Mouse (Mus musculus): ENCODE results near the gene Cep152. TPM values are rescaled to one million over a fixed set of nuclear protein-coding genes. Genes with fewer than 3 reads are reported as not detected.

The Cep152 gene
- polyA plus RNA-seq, 1 experiment: 9.7 TPM

DNA sequence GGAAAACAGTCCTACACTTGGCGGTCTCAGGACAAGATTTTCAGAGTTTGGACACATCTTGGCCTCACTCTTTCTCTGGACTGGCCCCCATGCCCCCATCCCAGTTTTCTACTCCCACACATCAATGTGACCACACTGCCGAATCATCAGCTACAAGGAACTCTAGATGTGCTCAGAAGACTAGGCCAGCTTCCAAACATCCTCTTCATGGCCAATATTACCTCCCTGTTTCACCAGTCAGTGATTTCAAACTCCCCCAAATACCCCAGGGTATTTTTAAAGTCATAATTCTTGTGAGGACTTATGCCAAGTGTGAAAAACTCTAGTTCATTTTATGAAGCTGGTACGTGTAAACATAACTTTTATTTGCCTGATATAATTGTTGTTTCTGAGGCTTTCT is 79.9 kb downstream of the Cep152 start:
- H3K9ac ChIP-seq (ENCODE audit: low read depth, poor library complexity, severe bottlenecking): no peak overlapping the region
- no peak overlapping the region for H3K4me3 ChIP-seq (ENCODE audit: low read depth, low read length)
- H3K4me1 ChIP-seq (ENCODE audit: control insufficient read depth, insufficient read depth, low read length): no peaks in the 10 kb centered on the region
- no peaks in the 10 kb centered on the region for H3K27me3 ChIP-seq (ENCODE audit: control insufficient read depth, insufficient read depth, low read length, poor library complexity, severe bottlenecking)
- TF ChIP-seq EP300 (IDR thresholded peaks at IDR 0.05; ENCODE audit: insufficient read depth, low read depth, low read length) (no peak), CTCF (IDR thresholded peaks at IDR 0.05; ENCODE audit: low read depth, low read length) (no peak), POLR2A (IDR thresholded peaks at IDR 0.05; ENCODE audit: insufficient read depth, low read length) (no peak)
- H3K36me3 ChIP-seq (ENCODE audit: control insufficient read depth, insufficient read depth, low read length, poor library complexity, severe bottlenecking): no peaks in the 10 kb centered on the region
- no peaks in the 10 kb centered on the region for H3K9me3 ChIP-seq (replicated peaks; ENCODE audit: control insufficient read depth, insufficient read depth, low read length, poor library complexity, severe bottlenecking)
- no peak overlapping the region for H3K27ac ChIP-seq (ENCODE audit: insufficient read depth, low read length)

DNA sequence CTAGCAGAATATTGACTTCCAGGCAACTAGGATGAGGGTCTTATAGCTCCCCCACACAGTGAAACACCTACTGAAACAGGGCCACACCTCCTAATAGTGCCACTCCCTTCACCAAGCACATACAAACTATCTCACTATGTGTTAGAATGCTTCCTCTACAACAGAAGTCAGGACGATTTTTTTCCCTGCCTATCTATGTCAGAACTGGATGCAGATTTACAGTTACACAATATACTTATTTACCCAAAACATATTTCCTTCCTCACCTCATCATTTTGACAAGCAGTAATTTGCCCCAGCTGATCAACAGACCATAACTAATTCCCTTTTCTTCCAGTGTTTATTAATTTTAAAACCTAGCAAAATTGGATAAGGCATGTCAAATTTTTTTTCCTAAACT is 81.3 kb downstream of the Cep152 start:
- Histone ChIP-seq H3K27ac (ENCODE audit: insufficient read depth, low read length) (no peak overlapping the region), H3K36me3 (ENCODE audit: control insufficient read depth, insufficient read depth, low read length, poor library complexity, severe bottlenecking) (no peaks in the 10 kb centered on the region), H3K9me3 (replicated peaks; ENCODE audit: control insufficient read depth, insufficient read depth, low read length, poor library complexity, severe bottlenecking) (no peaks in the 10 kb centered on the region), H3K27me3 (ENCODE audit: control insufficient read depth, insufficient read depth, low read length, poor library complexity, severe bottlenecking) (no peaks in the 10 kb centered on the region), H3K9ac (ENCODE audit: low read depth, poor library complexity, severe bottlenecking) (no peak overlapping the region), H3K4me1 (ENCODE audit: control insufficient read depth, insufficient read depth, low read length) (no peaks in the 10 kb centered on the region), H3K4me3 (ENCODE audit: low read depth, low read length) (no peak overlapping the region)
- TF ChIP-seq CTCF (IDR thresholded peaks at IDR 0.05; ENCODE audit: low read depth, low read length) (no peak), EP300 (IDR thresholded peaks at IDR 0.05; ENCODE audit: insufficient read depth, low read depth, low read length) (no peak), POLR2A (IDR thresholded peaks at IDR 0.05; ENCODE audit: insufficient read depth, low read length) (no peak)

DNA sequence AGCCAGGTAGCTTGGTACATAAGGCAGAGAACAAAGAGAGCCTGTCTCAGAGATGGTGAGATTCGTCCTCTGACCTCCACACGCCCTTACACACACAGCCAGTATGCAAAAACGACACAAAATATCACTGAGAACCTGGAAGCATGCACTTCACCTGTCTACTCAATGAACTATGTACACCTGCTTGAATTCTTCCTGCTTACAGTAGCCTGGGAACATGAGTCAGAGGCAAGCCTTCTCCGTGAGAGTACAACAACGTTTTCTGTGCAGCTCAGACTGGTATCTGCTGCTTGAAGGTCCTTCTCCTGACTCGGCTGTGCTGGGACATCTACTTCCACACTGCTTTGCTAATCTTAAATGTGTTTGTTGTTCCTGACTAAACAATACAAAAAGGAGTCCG is 83.5 kb downstream of the Cep152 start:
- TF ChIP-seq CTCF (IDR thresholded peaks at IDR 0.05; ENCODE audit: low read depth, low read length): no peak
- TF ChIP-seq EP300 (IDR thresholded peaks at IDR 0.05; ENCODE audit: insufficient read depth, low read depth, low read length): no peak
- TF ChIP-seq POLR2A (IDR thresholded peaks at IDR 0.05; ENCODE audit: insufficient read depth, low read length): no peak
- H3K27ac ChIP-seq (ENCODE audit: insufficient read depth, low read length): no peak overlapping the region
- H3K4me1 ChIP-seq (ENCODE audit: control insufficient read depth, insufficient read depth, low read length): no peaks in the 10 kb centered on the region
- H3K4me3 ChIP-seq (ENCODE audit: low read depth, low read length): no peak overlapping the region
- no peak overlapping the region for H3K9ac ChIP-seq (ENCODE audit: low read depth, poor library complexity, severe bottlenecking)
- no peaks in the 10 kb centered on the region for H3K9me3 ChIP-seq (replicated peaks; ENCODE audit: control insufficient read depth, insufficient read depth, low read length, poor library complexity, severe bottlenecking)
- no peaks in the 10 kb centered on the region for H3K36me3 ChIP-seq (ENCODE audit: control insufficient read depth, insufficient read depth, low read length, poor library complexity, severe bottlenecking)
- no peaks in the 10 kb centered on the region for H3K27me3 ChIP-seq (ENCODE audit: control insufficient read depth, insufficient read depth, low read length, poor library complexity, severe bottlenecking)

DNA sequence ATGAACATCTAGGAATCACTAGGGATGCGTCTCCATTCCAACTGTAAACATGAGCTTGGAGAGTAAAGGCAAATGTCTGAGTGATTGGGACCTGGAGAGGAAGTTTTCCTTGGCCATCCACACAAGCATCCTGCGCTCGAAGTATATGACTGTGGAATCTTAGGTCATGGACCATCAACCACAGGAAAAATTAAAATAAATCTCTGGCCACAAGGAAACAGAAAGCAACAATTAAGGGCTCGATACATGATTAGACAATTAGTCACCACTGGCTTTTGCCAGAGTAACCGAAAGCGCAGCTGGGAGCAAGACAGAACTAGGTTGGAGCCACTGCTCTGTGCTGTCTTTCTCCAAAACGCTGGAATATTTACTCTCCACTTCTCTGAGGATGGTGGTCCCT is 84.3 kb downstream of the Cep152 start:
- H3K27ac ChIP-seq (ENCODE audit: insufficient read depth, low read length): no peak overlapping the region
- no peaks in the 10 kb centered on the region for H3K36me3 ChIP-seq (ENCODE audit: control insufficient read depth, insufficient read depth, low read length, poor library complexity, severe bottlenecking)
- H3K27me3 ChIP-seq (ENCODE audit: control insufficient read depth, insufficient read depth, low read length, poor library complexity, severe bottlenecking): no peaks in the 10 kb centered on the region
- no peaks in the 10 kb centered on the region for H3K9me3 ChIP-seq (replicated peaks; ENCODE audit: control insufficient read depth, insufficient read depth, low read length, poor library complexity, severe bottlenecking)
- no peak overlapping the region for H3K9ac ChIP-seq (ENCODE audit: low read depth, poor library complexity, severe bottlenecking)
- TF ChIP-seq POLR2A (IDR thresholded peaks at IDR 0.05; ENCODE audit: insufficient read depth, low read length) (no peak), EP300 (IDR thresholded peaks at IDR 0.05; ENCODE audit: insufficient read depth, low read depth, low read length) (no peak), CTCF (IDR thresholded peaks at IDR 0.05; ENCODE audit: low read depth, low read length) (no peak)
- no peak overlapping the region for H3K4me3 ChIP-seq (ENCODE audit: low read depth, low read length)
- H3K4me1 ChIP-seq (ENCODE audit: control insufficient read depth, insufficient read depth, low read length): no peaks in the 10 kb centered on the region

DNA sequence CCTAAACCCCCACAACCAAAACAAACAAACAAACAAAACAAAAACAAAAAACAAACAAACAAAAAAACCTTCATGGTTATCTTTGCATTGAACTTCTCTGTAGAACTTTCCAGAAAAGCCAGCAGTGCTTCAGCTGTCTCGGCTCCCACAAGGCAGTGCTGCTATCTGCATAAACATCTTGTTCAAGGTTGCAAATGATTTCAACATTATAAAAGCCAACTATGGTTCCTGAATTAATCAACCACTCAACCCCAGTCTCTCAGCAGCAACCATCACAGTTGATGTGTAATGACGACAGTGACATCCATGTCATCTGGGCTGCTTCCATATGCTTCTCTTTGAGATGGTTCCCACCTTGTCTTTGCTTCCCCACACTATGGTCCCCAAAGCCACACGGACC is 85.3 kb downstream of the Cep152 start:
- TF ChIP-seq EP300 (IDR thresholded peaks at IDR 0.05; ENCODE audit: insufficient read depth, low read depth, low read length): no peak
- no peak for TF ChIP-seq POLR2A (IDR thresholded peaks at IDR 0.05; ENCODE audit: insufficient read depth, low read length)
- no peak for TF ChIP-seq CTCF (IDR thresholded peaks at IDR 0.05; ENCODE audit: low read depth, low read length)
- Histone ChIP-seq H3K27ac (ENCODE audit: insufficient read depth, low read length) (no peak overlapping the region), H3K4me3 (ENCODE audit: low read depth, low read length) (no peak overlapping the region), H3K9me3 (replicated peaks; ENCODE audit: control insufficient read depth, insufficient read depth, low read length, poor library complexity, severe bottlenecking) (no peaks in the 10 kb centered on the region), H3K27me3 (ENCODE audit: control insufficient read depth, insufficient read depth, low read length, poor library complexity, severe bottlenecking) (no peaks in the 10 kb centered on the region), H3K4me1 (ENCODE audit: control insufficient read depth, insufficient read depth, low read length) (no peaks in the 10 kb centered on the region), H3K9ac (ENCODE audit: low read depth, poor library complexity, severe bottlenecking) (no peak overlapping the region), H3K36me3 (ENCODE audit: control insufficient read depth, insufficient read depth, low read length, poor library complexity, severe bottlenecking) (no peaks in the 10 kb centered on the region)

DNA sequence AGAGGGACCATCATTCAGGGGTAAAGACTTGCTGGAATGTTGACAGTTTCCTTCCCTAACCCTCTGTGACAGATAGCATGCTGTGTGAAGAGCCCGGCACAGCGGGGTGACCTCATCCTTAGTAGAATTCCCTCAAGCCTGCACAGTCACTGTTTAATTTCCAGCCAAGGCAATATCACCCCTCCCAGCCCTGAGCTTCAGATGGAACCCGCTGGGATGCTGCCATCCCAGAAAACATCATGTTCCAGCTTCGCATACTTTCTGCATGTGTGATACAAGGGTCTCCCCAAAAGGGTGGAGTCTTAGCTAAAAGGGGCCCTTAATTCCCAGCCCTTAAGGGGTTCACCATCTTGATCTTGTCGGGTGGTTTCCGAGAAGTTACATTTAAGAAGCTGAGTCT is 94.2 kb downstream of the Cep152 start:
- TF ChIP-seq CTCF (IDR thresholded peaks at IDR 0.05; ENCODE audit: low read depth, low read length) (no peak), POLR2A (IDR thresholded peaks at IDR 0.05; ENCODE audit: insufficient read depth, low read length) (no peak), EP300 (IDR thresholded peaks at IDR 0.05; ENCODE audit: insufficient read depth, low read depth, low read length) (no peak)
- no peaks in the 10 kb centered on the region for H3K27me3 ChIP-seq (ENCODE audit: control insufficient read depth, insufficient read depth, low read length, poor library complexity, severe bottlenecking)
- no peak overlapping the region for H3K4me3 ChIP-seq (ENCODE audit: low read depth, low read length)
- H3K36me3 ChIP-seq (ENCODE audit: control insufficient read depth, insufficient read depth, low read length, poor library complexity, severe bottlenecking): no peaks in the 10 kb centered on the region
- H3K4me1 ChIP-seq (ENCODE audit: control insufficient read depth, insufficient read depth, low read length): no peaks in the 10 kb centered on the region
- no peaks in the 10 kb centered on the region for H3K9me3 ChIP-seq (replicated peaks; ENCODE audit: control insufficient read depth, insufficient read depth, low read length, poor library complexity, severe bottlenecking)
- H3K9ac ChIP-seq (ENCODE audit: low read depth, poor library complexity, severe bottlenecking): no peak overlapping the region
- no peak overlapping the region for H3K27ac ChIP-seq (ENCODE audit: insufficient read depth, low read length)

Measured in ES-Bruce4 (cell line).